18 mouse cellular contexts compared by ENCODE assay signal in the genomic region with DNA sequence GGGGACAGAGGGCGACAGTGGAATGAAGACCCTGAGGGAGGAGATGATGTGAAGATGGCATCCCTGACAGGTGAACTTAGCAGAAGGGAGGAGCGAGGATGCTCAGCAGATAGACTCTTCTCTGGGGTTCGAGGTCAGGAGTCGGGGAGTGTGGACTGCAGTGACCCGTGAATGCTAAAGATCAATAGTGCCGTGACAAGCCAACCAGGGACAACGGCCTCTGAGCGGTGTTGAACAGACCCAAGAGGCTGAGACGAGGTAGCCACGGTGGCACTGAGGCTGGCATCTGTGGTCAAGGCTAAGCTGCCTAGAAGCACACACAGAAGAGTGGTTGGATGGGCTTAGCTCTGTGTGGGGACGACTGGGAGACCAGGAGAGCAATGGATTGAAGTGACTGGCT. TPM values are rescaled to one million over a fixed set of nuclear protein-coding genes. Genes with fewer than 3 reads are reported as not detected.
"Had no signal": no experiment of that assay in that cellular context is flagged by ENCODE, and none has a peak within 500 bp of the region (broad histone marks: within the 10 kb centered on the region; RNA-seq: fewer than 3 reads in every experiment).

No protein-coding gene starts in this region.

- H3K27me3 ChIP-seq: liver, embryonic 15.5 days; lung, embryonic 15.5 days; midbrain, embryonic 15.5 days; neural tube, embryonic 13.5 days had no signal

- H3K36me3 ChIP-seq: liver, embryonic 15.5 days; lung, embryonic 15.5 days; midbrain, embryonic 15.5 days; neural tube, embryonic 13.5 days had no signal

- H3K9ac ChIP-seq: liver, embryonic 15.5 days; lung, embryonic 15.5 days; midbrain, embryonic 15.5 days; neural tube, embryonic 13.5 days had no signal

- ATAC-seq: midbrain, embryonic 15.5 days had no signal

- H3K4me1 ChIP-seq: midbrain, embryonic 15.5 days; neural tube, embryonic 13.5 days had no signal

- H3K27ac ChIP-seq: kidney, postnatal 0 days; layer of hippocampus, adult 2 months; liver, embryonic 15.5 days; lung, embryonic 15.5 days; macrophage; midbrain, embryonic 15.5 days; neural tube, embryonic 13.5 days had no signal

- H3K4me2 ChIP-seq: liver, embryonic 15.5 days; lung, embryonic 15.5 days; midbrain, embryonic 11.5 days; midbrain, embryonic 15.5 days; neural tube, embryonic 13.5 days had no signal

- DNase-seq: kidney, adult 9 months; kidney, postnatal 4 days; left cerebral cortex, postnatal 4 days; lung, postnatal 14 days; retina, postnatal 1 day; right cerebral cortex, postnatal 4 days; spleen, adult 18-20 months; thymus, adult 18-20 months; thymus, postnatal 14 days had no signal

- H3K9me3 ChIP-seq: liver, embryonic 15.5 days; lung, embryonic 15.5 days; megakaryocyte, embryonic 14.5 days; midbrain, embryonic 15.5 days; neural tube, embryonic 13.5 days had no signal

- H3K4me3 ChIP-seq: layer of hippocampus, adult 2 months; liver, embryonic 15.5 days; lung, embryonic 15.5 days; megakaryocyte, embryonic 14.5 days; midbrain, embryonic 15.5 days; neural tube, embryonic 13.5 days had no signal

RNA-seq across cellular contexts. Expression of gene Artn, which starts 48.3 kb away (rescaled TPM):
- polyA plus RNA-seq: macrophage had no signal
